Mouse (Mus musculus): ENCODE data around the gene Prkaca.
"Not testable (repeated sequence)": the region's sequence is repeated elsewhere in the genome, so short reads cannot be mapped to it uniquely, and the experiment has no call there.

Gene Prkaca

GRCm38 (mm10) chr8:84002957-84003611, 30.3 kb downstream of the Prkaca start:
- no peak for DNase-seq (ENCODE audit: low read depth, low spot score)

- DNase-seq (ENCODE audit: low read depth, low spot score) = no peak
These were observed 30.9 kb downstream of the Prkaca start for GRCm38 (mm10) chr8:84003612-84004246.

GRCm38 (mm10) chr8:84004533-84005201, 31.9 kb downstream of the Prkaca start:
- DNase-seq (ENCODE audit: low read depth, low spot score) = peak; percentile 92

- not testable (repeated sequence) for DNase-seq (ENCODE audit: low read depth, low spot score)
These were observed 32.7 kb downstream of the Prkaca start for GRCm38 (mm10) chr8:84005502-84005901.

- no peak for DNase-seq (ENCODE audit: low read depth, low spot score)
These were observed 35.6 kb downstream of the Prkaca start for GRCm38 (mm10) chr8:84008362-84008761.

GRCm38 (mm10) chr8:84009876-84010275, 37.1 kb downstream of the Prkaca start:
- DNase-seq (ENCODE audit: low read depth, low spot score) = peak; percentile 44

- DNase-seq (ENCODE audit: low read depth, low spot score) = no peak
These were observed 38.1 kb downstream of the Prkaca start for GRCm38 (mm10) chr8:84010625-84011611.

- no peak for DNase-seq (ENCODE audit: low read depth, low spot score)
These were observed 39.1 kb downstream of the Prkaca start, which contains the start of gene 2210011C24Rik for GRCm38 (mm10) chr8:84011705-84012498. Gene 2210011C24Rik, minus strand, starts transcription at chr8:84012171.

- DNase-seq (ENCODE audit: low read depth, low spot score) = no peak
These were observed 39.8 kb downstream of the Prkaca start for GRCm38 (mm10) chr8:84012499-84013165.

GRCm38 (mm10) chr8:84015833-84016232, 43.0 kb downstream of the Prkaca start:
- no peak for DNase-seq (ENCODE audit: low read depth, low spot score)

GRCm38 (mm10) chr8:84019738-84020137, 46.9 kb downstream of the Prkaca start:
- DNase-seq (ENCODE audit: low read depth, low spot score) = no peak

- DNase-seq (ENCODE audit: low read depth, low spot score) = no peak
These were observed 48.3 kb downstream of the Prkaca start, which contains the start of gene Palm3 for GRCm38 (mm10) chr8:84021096-84021495. Gene Palm3, plus strand, starts transcription at chr8:84021471.

GRCm38 (mm10) chr8:84021569-84021968, 48.8 kb downstream of the Prkaca start:
- DNase-seq (ENCODE audit: low read depth, low spot score) = no peak

- no peak for DNase-seq (ENCODE audit: low read depth, low spot score)
These were observed 50.3 kb downstream of the Prkaca start for GRCm38 (mm10) chr8:84023085-84023484.

GRCm38 (mm10) chr8:84023631-84024030, 50.8 kb downstream of the Prkaca start:
- DNase-seq (ENCODE audit: low read depth, low spot score) = no peak

- no peak for DNase-seq (ENCODE audit: low read depth, low spot score)
These were observed 51.4 kb downstream of the Prkaca start for GRCm38 (mm10) chr8:84024171-84024570.

GRCm38 (mm10) chr8:84025863-84026262, 53.1 kb downstream of the Prkaca start:
- DNase-seq (ENCODE audit: low read depth, low spot score) = no peak

- no peak for DNase-seq (ENCODE audit: low read depth, low spot score)
These were observed 54.7 kb downstream of the Prkaca start for GRCm38 (mm10) chr8:84027449-84027848.

GRCm38 (mm10) chr8:84029272-84029671, 56.5 kb downstream of the Prkaca start:
- no peak for DNase-seq (ENCODE audit: low read depth, low spot score)

GRCm38 (mm10) chr8:84032777-84033176, 60.0 kb downstream of the Prkaca start:
- DNase-seq (ENCODE audit: low read depth, low spot score) = no peak
